Mouse (Mus musculus) testis, postnatal 10 days (tissue): ENCODE data around the gene Rab7.

Source experiments
- DNase-seq: peaks from one replicate; pipeline ENCODE4 v3.0.0; 2021; ENCODE audit warnings: low spot score

Rab7 gene

GRCm38 (mm10) chr6:88044577-88045405 is at the start of gene Rab7:
Gene Rab7 (minus strand): TSS chr6:88045270.
- DNase-seq: peak; percentile 95

- DNase-seq: no peak
These were observed 43.9 kb upstream of the Rab7 start for GRCm38 (mm10) chr6:88088971-88089370.

- peak; percentile 99 for DNase-seq
These were observed 39.4 kb upstream of the Rab7 start, which contains the start of gene Rpn1 for GRCm38 (mm10) chr6:88084278-88085151. Gene Rpn1 (plus strand): TSS chr6:88084482.

- no peak for DNase-seq
These were observed 38.6 kb upstream of the Rab7 start for GRCm38 (mm10) chr6:88083672-88084071.

GRCm38 (mm10) chr6:88083095-88083494 is 38.0 kb upstream of the Rab7 start:
- DNase-seq: no peak

GRCm38 (mm10) chr6:88075960-88076517 is 31.0 kb upstream of the Rab7 start:
- DNase-seq: no peak

GRCm38 (mm10) chr6:88074752-88075554 is 29.9 kb upstream of the Rab7 start:
- DNase-seq: peak; percentile 94

GRCm38 (mm10) chr6:88071216-88071615 is 26.1 kb upstream of the Rab7 start:
- DNase-seq: no peak

GRCm38 (mm10) chr6:88070468-88070867 is 25.4 kb upstream of the Rab7 start:
- no peak for DNase-seq

GRCm38 (mm10) chr6:88068739-88069138 is 23.7 kb upstream of the Rab7 start:
- DNase-seq: no peak

GRCm38 (mm10) chr6:88067722-88068121 is 22.7 kb upstream of the Rab7 start:
- no peak for DNase-seq

- no peak for DNase-seq
These were observed 20.9 kb upstream of the Rab7 start for GRCm38 (mm10) chr6:88065968-88066367.

- no peak for DNase-seq
These were observed 20.0 kb upstream of the Rab7 start for GRCm38 (mm10) chr6:88065116-88065515.

GRCm38 (mm10) chr6:88064072-88064642 is 19.1 kb upstream of the Rab7 start:
- DNase-seq: no peak

GRCm38 (mm10) chr6:88062398-88062797 is 17.3 kb upstream of the Rab7 start:
- DNase-seq: no peak

- DNase-seq: no peak
These were observed 16.3 kb upstream of the Rab7 start for GRCm38 (mm10) chr6:88061406-88061805.

- no peak for DNase-seq
These were observed 15.5 kb upstream of the Rab7 start for GRCm38 (mm10) chr6:88060602-88061001.

GRCm38 (mm10) chr6:88059903-88060302 is 14.8 kb upstream of the Rab7 start:
- no peak for DNase-seq

GRCm38 (mm10) chr6:88056866-88057265 is 11.8 kb upstream of the Rab7 start:
- DNase-seq: no peak

GRCm38 (mm10) chr6:88055663-88056062 is 10.6 kb upstream of the Rab7 start:
- no peak for DNase-seq

- DNase-seq: no peak
These were observed 9.2 kb upstream of the Rab7 start for GRCm38 (mm10) chr6:88054081-88054835.
